ENCODE assay signal across 16 mouse cellular contexts in genomic region chr5:25665516-25665915, GRCm38 (mm10). TPM values are rescaled to one million over a fixed set of nuclear protein-coding genes. Genes with fewer than 3 reads are reported as not detected.
DNase-seq lines count a peak whose midpoint lies in the region; ATAC-seq and TF ChIP-seq lines count a peak whose summit lies in the region.
"Had no signal": no experiment of that assay in that cellular context is flagged by ENCODE, and none has a peak within 500 bp of the region (broad histone marks: within the 10 kb centered on the region; RNA-seq: fewer than 3 reads in every experiment).

No protein-coding gene starts in this region.

- WGBS in embryonic facial prominence, embryonic 12.5 days: 41% methylated on average over 10 of the region's 10 CpGs
- WGBS in forebrain, embryonic 16.5 days: 31% methylated on average over 10 of the region's 10 CpGs

- H3K9ac ChIP-seq in embryonic facial prominence, embryonic 12.5 days: no peak overlapping the region
- H3K9ac ChIP-seq in forebrain, embryonic 16.5 days (replicated peaks; ENCODE audit: low read depth, low read length): no peak overlapping the region
- H3K9ac ChIP-seq: heart, embryonic 12.5 days; hindbrain, embryonic 15.5 days had no signal

- peak; percentile 72 for DNase-seq in brain, embryonic 14.5 days (ENCODE audit: low read depth)
- no peak for DNase-seq in urinary bladder, postnatal 10 days (ENCODE audit: low spot score)
- DNase-seq in lung, postnatal 4 days: no peak
- no peak for DNase-seq in spleen, adult 12 weeks (ENCODE audit: low spot score)
- DNase-seq: adrenal gland, adult 8-10 months; adrenal gland, postnatal 36 days; cerebellum, adult 11 months; cerebellum, adult 8-10 months; heart, adult 2 months had no signal

- no peak for TF ChIP-seq CTCF in brain, embryonic 14.5 days (IDR thresholded peaks at IDR 0.05; ENCODE audit: borderline replicate concordance, extremely low read depth, insufficient read depth, insufficient read length)

- no peaks in the 10 kb centered on the region for H3K36me3 ChIP-seq in embryonic facial prominence, embryonic 12.5 days
- no peaks in the 10 kb centered on the region for H3K36me3 ChIP-seq in forebrain, embryonic 16.5 days (ENCODE audit: control insufficient read depth, insufficient read depth)
- H3K36me3 ChIP-seq: embryonic facial prominence, embryonic 13.5 days; heart, embryonic 12.5 days; hindbrain, embryonic 15.5 days had no signal

- no peaks in the 10 kb centered on the region for H3K27me3 ChIP-seq in embryonic facial prominence, embryonic 12.5 days
- no peaks in the 10 kb centered on the region for H3K27me3 ChIP-seq in forebrain, embryonic 16.5 days (replicated peaks; ENCODE audit: control insufficient read depth, insufficient read depth, low read length)
- H3K27me3 ChIP-seq: embryonic facial prominence, embryonic 13.5 days; heart, embryonic 12.5 days; hindbrain, embryonic 15.5 days had no signal

- no peak for ATAC-seq in embryonic facial prominence, embryonic 12.5 days (ENCODE audit: insufficient number of reproducible peaks, insufficient read depth, low FRiP score, low TSS enrichment)
- ATAC-seq in forebrain, embryonic 16.5 days: peak; percentile 16; the same call in 1 of the 2 replicates
- ATAC-seq: inflammation-experienced regulatory T-cells, adult 6 months; intestine, postnatal 0 days had no signal

- H3K9me3 ChIP-seq in embryonic facial prominence, embryonic 12.5 days: no peaks in the 10 kb centered on the region
- H3K9me3 ChIP-seq in forebrain, embryonic 16.5 days (ENCODE audit: control insufficient read depth, low read length): no peaks in the 10 kb centered on the region
- H3K9me3 ChIP-seq: embryonic facial prominence, embryonic 13.5 days; heart, embryonic 12.5 days; hindbrain, embryonic 15.5 days had no signal

- no peak overlapping the region for H3K4me2 ChIP-seq in embryonic facial prominence, embryonic 12.5 days (replicated peaks)
- H3K4me2 ChIP-seq in forebrain, embryonic 16.5 days (ENCODE audit: low read length): no peak overlapping the region
- H3K4me2 ChIP-seq: heart, embryonic 12.5 days; hindbrain, embryonic 15.5 days had no signal

- peaks cover 11% of the 10 kb centered on the region for H3K4me1 ChIP-seq in embryonic facial prominence, embryonic 12.5 days
- peaks cover 9% of the 10 kb centered on the region for H3K4me1 ChIP-seq in forebrain, embryonic 16.5 days (replicated peaks; ENCODE audit: control insufficient read depth, insufficient read depth, low read length)

- TF ChIP-seq POLR2A in brain, embryonic 14.5 days (IDR thresholded peaks at IDR 0.05; ENCODE audit: borderline replicate concordance, extremely low read depth, insufficient read depth, insufficient read length, poor library complexity, severe bottlenecking): no peak

- peak overlapping the region; percentile 51; the same call in 1 of the 2 replicates for H3K27ac ChIP-seq in embryonic facial prominence, embryonic 12.5 days
- peak overlapping the region; percentile 60 for H3K27ac ChIP-seq in forebrain, embryonic 16.5 days (ENCODE audit: low read length)
- H3K27ac ChIP-seq: heart, adult 2 months; hindbrain, embryonic 15.5 days had no signal

- no peak overlapping the region for H3K4me3 ChIP-seq in embryonic facial prominence, embryonic 12.5 days
- H3K4me3 ChIP-seq in forebrain, embryonic 16.5 days (replicated peaks; ENCODE audit: low read length): no peak overlapping the region
- H3K4me3 ChIP-seq: embryonic facial prominence, embryonic 13.5 days; heart, adult 2 months; heart, embryonic 12.5 days; hindbrain, embryonic 15.5 days had no signal

RNA-seq across cellular contexts. Expression of gene Xrcc2, which starts 40.1 kb away (rescaled TPM):
- 7.9 and 12.0 TPM in 2 replicates for polyA plus RNA-seq in brain, embryonic 14.5 days (2012; rRNA removed)
- 13.2 and 14.1 TPM in 2 replicates for polyA plus RNA-seq in embryonic facial prominence, embryonic 12.5 days (2016; fragmentation: Nextera tagmentation; extraction: Ambion mirVana)
- polyA plus RNA-seq in forebrain, embryonic 16.5 days (2015; fragmentation: Nextera tagmentation; extraction: Ambion mirVana): 5.4 and 5.6 TPM in 2 replicates
